Mouse (Mus musculus): ENCODE results near the gene Creb3l1. TPM values are rescaled to one million over a fixed set of nuclear protein-coding genes. Genes with fewer than 3 reads are reported as not detected.

Creb3l1 gene
- polyA plus RNA-seq, 1 experiment from 2014 or later: 56.6 TPM

- Histone ChIP-seq H3K27me3 (replicated peaks; ENCODE audit: control insufficient read depth, insufficient read depth, low read length) (no peaks in the 10 kb centered on the region), H3K4me1 (ENCODE audit: control insufficient read depth, insufficient read depth, low read length) (peaks cover 36% of the 10 kb centered on the region), H3K9ac (ENCODE audit: low read depth, low read length) (peak overlapping the region; percentile 51), H3K9me3 (ENCODE audit: control insufficient read depth, low read length) (no peaks in the 10 kb centered on the region), H3K4me3 (ENCODE audit: low read depth, low read length) (peak overlapping the region; percentile 10; the same call in 1 of the 2 replicates), H3K27ac (replicated peaks; ENCODE audit: low read depth, low read length) (peak overlapping the region; percentile 63), H3K36me3 (ENCODE audit: control insufficient read depth, insufficient read depth, low read length) (peaks cover 4% of the 10 kb centered on the region; the same call in 1 of the 2 replicates), H3K4me2 (ENCODE audit: low read depth, low read length) (peak overlapping the region; percentile 43)
- DNase-seq (ENCODE audit: low spot score): peak; percentile 85
- peak; percentile 69 for ATAC-seq (ENCODE audit: low read depth)
- WGBS: 12% methylated on average over 13 of the region's 15 CpGs
These were observed 73.8 kb downstream of the Creb3l1 start for GRCm38 (mm10) chr2:91950275-91951085.

DNA sequence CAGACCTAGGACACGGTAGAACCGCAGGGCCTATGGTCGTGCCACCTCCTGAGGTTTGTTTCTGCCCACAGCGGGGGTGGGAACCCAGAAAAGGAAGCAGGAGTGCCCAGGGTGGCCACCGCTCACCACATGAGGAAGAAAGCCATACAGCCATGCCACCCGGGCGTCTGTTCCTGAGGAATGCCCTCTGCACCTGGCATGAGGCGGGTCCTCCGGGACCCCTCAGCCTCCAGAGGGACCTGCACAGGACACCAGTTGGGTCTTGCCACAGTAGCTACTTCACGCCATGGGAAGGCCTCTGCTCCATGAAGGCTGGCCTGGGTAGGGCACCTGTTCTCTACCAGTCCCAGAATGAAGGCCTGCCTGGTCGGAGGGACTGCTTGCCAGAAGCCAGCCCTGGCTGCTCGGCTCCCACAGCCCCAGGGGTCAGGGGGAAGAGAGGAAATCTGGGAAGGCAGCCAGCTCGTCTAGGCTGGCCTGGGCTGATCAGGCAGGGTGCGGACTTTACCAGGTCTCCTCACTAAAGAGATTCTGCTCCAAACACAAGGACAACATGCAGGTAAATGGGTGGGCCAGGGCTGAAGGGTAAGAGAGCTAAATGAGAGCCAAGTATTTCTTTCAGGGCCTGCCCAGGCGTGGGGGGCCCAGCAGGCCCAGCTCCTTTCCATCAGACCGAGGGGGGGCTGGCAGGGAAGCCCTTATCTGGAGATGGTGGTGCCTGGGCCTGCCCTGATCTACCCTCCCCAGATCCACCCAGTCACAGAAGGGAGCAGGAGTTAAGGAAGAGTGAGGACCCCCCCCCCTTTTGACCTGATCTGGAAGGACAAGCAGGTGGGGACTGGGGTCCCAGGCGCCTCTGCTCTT, 74.7 kb downstream of the Creb3l1 start:
- H3K27ac ChIP-seq (replicated peaks; ENCODE audit: low read depth, low read length): peak overlapping the region; percentile 63
- H3K4me2 ChIP-seq (ENCODE audit: low read depth, low read length): peak overlapping the region; percentile 43
- no peaks in the 10 kb centered on the region for H3K9me3 ChIP-seq (ENCODE audit: control insufficient read depth, low read length)
- peak overlapping the region; percentile 51 for H3K9ac ChIP-seq (ENCODE audit: low read depth, low read length)
- peak overlapping the region; percentile 10; the same call in 1 of the 2 replicates for H3K4me3 ChIP-seq (ENCODE audit: low read depth, low read length)
- 54% methylated on average over 14 of the region's 17 CpGs for WGBS
- H3K27me3 ChIP-seq (replicated peaks; ENCODE audit: control insufficient read depth, insufficient read depth, low read length): no peaks in the 10 kb centered on the region
- peaks cover 36% of the 10 kb centered on the region for H3K4me1 ChIP-seq (ENCODE audit: control insufficient read depth, insufficient read depth, low read length)
- H3K36me3 ChIP-seq (ENCODE audit: control insufficient read depth, insufficient read depth, low read length): peaks cover 1% of the 10 kb centered on the region; the same call in 1 of the 2 replicates
- peak; percentile 54 for DNase-seq (ENCODE audit: low spot score)
- peak; percentile 5 for ATAC-seq (ENCODE audit: low read depth)

DNA sequence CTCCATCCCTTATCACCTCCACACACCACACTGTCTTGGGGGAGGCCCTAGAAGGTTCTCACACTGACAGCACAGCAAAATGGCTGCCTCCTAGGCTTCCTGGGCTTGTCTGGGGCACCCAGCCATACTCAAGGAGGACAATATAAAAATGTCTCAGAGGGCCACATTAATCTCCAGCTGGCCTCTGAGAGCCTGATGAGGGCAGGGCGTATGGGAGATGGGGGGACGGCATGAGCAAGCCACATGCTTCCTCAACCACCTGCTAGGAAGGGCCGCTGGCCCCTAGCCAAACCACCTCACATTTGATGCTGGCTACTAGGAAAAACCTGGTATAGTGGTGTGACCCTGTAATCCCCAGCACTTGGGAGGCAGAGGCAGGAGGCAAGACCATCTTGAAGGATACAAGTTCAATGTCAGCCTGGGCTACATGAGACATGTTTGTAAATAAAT, 75.5 kb downstream of the Creb3l1 start:
- peak overlapping the region; percentile 39; the same call in 1 of the 2 replicates for H3K27ac ChIP-seq (replicated peaks; ENCODE audit: low read depth, low read length)
- no peak for DNase-seq (ENCODE audit: low spot score)
- H3K9ac ChIP-seq (ENCODE audit: low read depth, low read length): no peak overlapping the region

GRCm38 (mm10) chr2:91948151-91948509, 76.2 kb downstream of the Creb3l1 start:
- peak overlapping the region; percentile 39; the same call in 1 of the 2 replicates for H3K27ac ChIP-seq (replicated peaks; ENCODE audit: low read depth, low read length)
- no peaks in the 10 kb centered on the region for H3K9me3 ChIP-seq (ENCODE audit: control insufficient read depth, low read length)
- H3K4me3 ChIP-seq (ENCODE audit: low read depth, low read length): no peak overlapping the region
- no peak overlapping the region; the same call in 1 of the 2 replicates for H3K4me2 ChIP-seq (ENCODE audit: low read depth, low read length)
- 61% methylated on average over 5 of the region's 6 CpGs for WGBS
- H3K4me1 ChIP-seq (ENCODE audit: control insufficient read depth, insufficient read depth, low read length): peaks cover 33% of the 10 kb centered on the region
- H3K36me3 ChIP-seq (ENCODE audit: control insufficient read depth, insufficient read depth, low read length): no peaks in the 10 kb centered on the region
- ATAC-seq (ENCODE audit: low read depth) (no peak), DNase-seq (ENCODE audit: low spot score) (no peak)
- H3K9ac ChIP-seq (ENCODE audit: low read depth, low read length): no peak overlapping the region
- H3K27me3 ChIP-seq (replicated peaks; ENCODE audit: control insufficient read depth, insufficient read depth, low read length): no peaks in the 10 kb centered on the region

More for the DNA sequence above, 75.5 kb downstream of the Creb3l1 start:
- H3K27me3 ChIP-seq (replicated peaks; ENCODE audit: control insufficient read depth, insufficient read depth, low read length): no peaks in the 10 kb centered on the region
- no peaks in the 10 kb centered on the region for H3K36me3 ChIP-seq (ENCODE audit: control insufficient read depth, insufficient read depth, low read length)
- WGBS: 58% methylated on average over 3 of the region's 3 CpGs
- ATAC-seq (ENCODE audit: low read depth): no peak
- no peaks in the 10 kb centered on the region for H3K9me3 ChIP-seq (ENCODE audit: control insufficient read depth, low read length)
- H3K4me3 ChIP-seq (ENCODE audit: low read depth, low read length): no peak overlapping the region
- H3K4me1 ChIP-seq (ENCODE audit: control insufficient read depth, insufficient read depth, low read length): peaks cover 36% of the 10 kb centered on the region
- no peak overlapping the region for H3K4me2 ChIP-seq (ENCODE audit: low read depth, low read length)

- H3K4me3 ChIP-seq (ENCODE audit: low read depth, low read length): no peak overlapping the region
- DNase-seq (ENCODE audit: low spot score) (peak; percentile 69), ATAC-seq (ENCODE audit: low read depth) (peak; percentile 17; the same call in 1 of the 2 replicates)
- peak overlapping the region; percentile 44; the same call in 1 of the 2 replicates for H3K27ac ChIP-seq (replicated peaks; ENCODE audit: low read depth, low read length)
- H3K9ac ChIP-seq (ENCODE audit: low read depth, low read length): 0 out of 2 replicates have a peak overlapping the region, but pooled peaks have one; percentile 5
- H3K27me3 ChIP-seq (replicated peaks; ENCODE audit: control insufficient read depth, insufficient read depth, low read length): no peaks in the 10 kb centered on the region
- H3K9me3 ChIP-seq (ENCODE audit: control insufficient read depth, low read length): no peaks in the 10 kb centered on the region
- no peaks in the 10 kb centered on the region for H3K36me3 ChIP-seq (ENCODE audit: control insufficient read depth, insufficient read depth, low read length)
- no peak overlapping the region for H3K4me2 ChIP-seq (ENCODE audit: low read depth, low read length)
- peaks cover 33% of the 10 kb centered on the region for H3K4me1 ChIP-seq (ENCODE audit: control insufficient read depth, insufficient read depth, low read length)
- 36% methylated on average over 11 of the region's 11 CpGs for WGBS
These were observed 76.7 kb downstream of the Creb3l1 start for GRCm38 (mm10) chr2:91947397-91948150.

- DNase-seq (ENCODE audit: low spot score) (no peak), ATAC-seq (ENCODE audit: low read depth) (no peak)
- H3K9me3 ChIP-seq (ENCODE audit: control insufficient read depth, low read length): no peaks in the 10 kb centered on the region
- no peak overlapping the region for H3K9ac ChIP-seq (ENCODE audit: low read depth, low read length)
- no peak overlapping the region for H3K27ac ChIP-seq (replicated peaks; ENCODE audit: low read depth, low read length)
- no peaks in the 10 kb centered on the region for H3K27me3 ChIP-seq (replicated peaks; ENCODE audit: control insufficient read depth, insufficient read depth, low read length)
- no peak overlapping the region for H3K4me3 ChIP-seq (ENCODE audit: low read depth, low read length)
- no peak overlapping the region for H3K4me2 ChIP-seq (ENCODE audit: low read depth, low read length)
- H3K36me3 ChIP-seq (ENCODE audit: control insufficient read depth, insufficient read depth, low read length): peaks cover 4% of the 10 kb centered on the region; the same call in 1 of the 2 replicates
- H3K4me1 ChIP-seq (ENCODE audit: control insufficient read depth, insufficient read depth, low read length): peaks cover 33% of the 10 kb centered on the region
- WGBS: 42% methylated on average over 6 of the region's 6 CpGs
These were observed 77.5 kb downstream of the Creb3l1 start for GRCm38 (mm10) chr2:91946836-91947235.

- WGBS: 84% methylated on average over 18 of the region's 18 CpGs
- peaks cover 5% of the 10 kb centered on the region; the same call in 1 of the 2 replicates for H3K36me3 ChIP-seq (ENCODE audit: control insufficient read depth, insufficient read depth, low read length)
- peaks cover 30% of the 10 kb centered on the region for H3K4me1 ChIP-seq (ENCODE audit: control insufficient read depth, insufficient read depth, low read length)
- DNase-seq (ENCODE audit: low spot score) (no peak), ATAC-seq (ENCODE audit: low read depth) (no peak)
- no peak within 1 kb of the TSS for H3K9ac ChIP-seq (ENCODE audit: low read depth, low read length)
- no peaks in the 10 kb centered on the region for H3K9me3 ChIP-seq (ENCODE audit: control insufficient read depth, low read length)
- no peak within 1 kb of the TSS for H3K27ac ChIP-seq (replicated peaks; ENCODE audit: low read depth, low read length)
- H3K4me2 ChIP-seq (ENCODE audit: low read depth, low read length): no peak within 1 kb of the TSS
- no peak within 1 kb of the TSS for H3K4me3 ChIP-seq (ENCODE audit: low read depth, low read length)
- H3K27me3 ChIP-seq (replicated peaks; ENCODE audit: control insufficient read depth, insufficient read depth, low read length): no peaks in the 10 kb centered on the region
These were observed 78.8 kb downstream of the Creb3l1 start, which contains the start of gene Gm9821 for GRCm38 (mm10) chr2:91945483-91945882. Gene Gm9821 (plus strand): TSS chr2:91945703.

All from embryonic facial prominence, embryonic 14.5 days (tissue).